Mouse (Mus musculus): ENCODE measurements around the gene Map2k5.

GRCm38 (mm10) chr9:63372541-63372940 is 5.2 kb downstream of the Map2k5 start:
- no peak for TF ChIP-seq CTCF (IDR thresholded peaks at IDR 0.05; ENCODE audit: extremely low read depth, insufficient read depth, low read length)
- no peak for TF ChIP-seq POLR2A (IDR thresholded peaks at IDR 0.05; ENCODE audit: extremely low read depth, insufficient read depth, low read length)

Measured in cortical plate, adult 2 months (tissue).